Mouse (Mus musculus) neutrophil, adult 5-6 weeks (primary cell): ENCODE measurements around the gene Mfsd7a. TPM values are rescaled to one million over a fixed set of nuclear protein-coding genes. Genes with fewer than 3 reads are reported as not detected.
"Not testable (repeated sequence)": the region's sequence is repeated elsewhere in the genome, so short reads cannot be mapped to it uniquely, and the experiment has no call there.

Experiments
- ATAC-seq: fragments of 151-379, 151-347 bp; 2 replicates; pipeline ENCODE4 v1.8.0; 2017; ENCODE audit warnings: mild to moderate bottlenecking, moderate TSS enrichment; ENCODE audit not compliant: insufficient number of reproducible peaks, poor library complexity, low FRiP score, severe bottlenecking; ENCODE audit errors: extremely low read depth
- total RNA-seq: library from RNA; stranded (forward); fragments of 200-1000 nt; gene quantifications from 2 replicates; pipeline ENCODE4 v1.2.3, GENCODE M21; 2017

Gene Mfsd7a
- 1.4 and 1.7 TPM in 2 replicates for total RNA-seq

GRCm38 (mm10) chr5:108448785-108449668 is at the start of gene Mfsd7a:
Gene Mfsd7a, minus strand, starts transcription at chr5:108448891.
- ATAC-seq, result peak; percentile 30; the same call in 1 of the 2 replicates

- ATAC-seq, result not testable (repeated sequence)
These were observed 37.5 kb upstream of the Mfsd7a start for GRCm38 (mm10) chr5:108486148-108486547.

- peak; percentile 71; the same call in 1 of the 2 replicates for ATAC-seq
These were observed 36.5 kb upstream of the Mfsd7a start for GRCm38 (mm10) chr5:108485239-108485638.

- no peak for ATAC-seq
These were observed 34.3 kb upstream of the Mfsd7a start for GRCm38 (mm10) chr5:108483006-108483405.

GRCm38 (mm10) chr5:108475977-108476376 is 27.3 kb upstream of the Mfsd7a start:
- no peak for ATAC-seq

GRCm38 (mm10) chr5:108473737-108474136 is 25.0 kb upstream of the Mfsd7a start:
- no peak for ATAC-seq

- no peak for ATAC-seq
These were observed 20.9 kb upstream of the Mfsd7a start for GRCm38 (mm10) chr5:108469617-108470016.

- no peak for ATAC-seq
These were observed 18.0 kb upstream of the Mfsd7a start for GRCm38 (mm10) chr5:108466647-108467046.

- ATAC-seq, result no peak
These were observed 16.6 kb upstream of the Mfsd7a start for GRCm38 (mm10) chr5:108465131-108465891.

- no peak for ATAC-seq
These were observed 13.8 kb upstream of the Mfsd7a start for GRCm38 (mm10) chr5:108462446-108462845.

GRCm38 (mm10) chr5:108461082-108462065 is 12.7 kb upstream of the Mfsd7a start, which contains the start of gene Pcgf3:
Gene Pcgf3, plus strand, starts transcription at chr5:108461232.
- ATAC-seq, result peak; percentile 96

- no peak for ATAC-seq
These were observed 11.8 kb upstream of the Mfsd7a start for GRCm38 (mm10) chr5:108460461-108460860.

- ATAC-seq, result no peak
These were observed 10.0 kb upstream of the Mfsd7a start for GRCm38 (mm10) chr5:108458706-108459105.

GRCm38 (mm10) chr5:108454094-108454493 is 5.4 kb upstream of the Mfsd7a start:
- ATAC-seq, result no peak

- no peak for ATAC-seq
These were observed 3.7 kb upstream of the Mfsd7a start for GRCm38 (mm10) chr5:108452422-108452821.

- ATAC-seq, result no peak
These were observed 2.9 kb upstream of the Mfsd7a start for GRCm38 (mm10) chr5:108451611-108452010.

GRCm38 (mm10) chr5:108450837-108451540 is 2.3 kb upstream of the Mfsd7a start:
- ATAC-seq, result no peak

- no peak for ATAC-seq
These were observed 834 bp downstream of the Mfsd7a start for GRCm38 (mm10) chr5:108447857-108448256.
